Mouse (Mus musculus) thymus, postnatal 25 days (tissue): Measurements from ENCODE around the gene Dner.

ENCODE experiments used
- DNase-seq: peaks from one replicate; pipeline ENCODE4 v3.0.0; 2022

Gene Dner

GRCm38 (mm10) chr1:84437565-84437964, 258.5 kb downstream of the Dner start:
- DNase-seq, result no peak

GRCm38 (mm10) chr1:84436281-84436680, 259.7 kb downstream of the Dner start:
- no peak for DNase-seq

- DNase-seq, result no peak
These were observed 262.6 kb downstream of the Dner start for GRCm38 (mm10) chr1:84433291-84433980.

- no peak for DNase-seq
These were observed 263.7 kb downstream of the Dner start for GRCm38 (mm10) chr1:84432311-84432710.

GRCm38 (mm10) chr1:84428331-84428730, 267.7 kb downstream of the Dner start:
- DNase-seq, result no peak

- no peak for DNase-seq
These were observed 268.3 kb downstream of the Dner start for GRCm38 (mm10) chr1:84427757-84428156.

GRCm38 (mm10) chr1:84426679-84427078, 269.3 kb downstream of the Dner start:
- DNase-seq, result no peak

- no peak for DNase-seq
These were observed 273.1 kb downstream of the Dner start for GRCm38 (mm10) chr1:84422881-84423280.

GRCm38 (mm10) chr1:84421845-84422244, 274.2 kb downstream of the Dner start:
- DNase-seq, result no peak

GRCm38 (mm10) chr1:84419416-84419815, 276.6 kb downstream of the Dner start:
- DNase-seq, result no peak

- no peak for DNase-seq
These were observed 277.5 kb downstream of the Dner start for GRCm38 (mm10) chr1:84418511-84418910.

GRCm38 (mm10) chr1:84417761-84418238, 278.2 kb downstream of the Dner start:
- no peak for DNase-seq

- no peak for DNase-seq
These were observed 278.7 kb downstream of the Dner start for GRCm38 (mm10) chr1:84417276-84417675.

GRCm38 (mm10) chr1:84414464-84414863, 281.6 kb downstream of the Dner start:
- no peak for DNase-seq

- DNase-seq, result no peak
These were observed 286.5 kb downstream of the Dner start for GRCm38 (mm10) chr1:84409514-84409913.

- no peak for DNase-seq
These were observed 287.1 kb downstream of the Dner start for GRCm38 (mm10) chr1:84408873-84409272.

GRCm38 (mm10) chr1:84406891-84407290, 289.1 kb downstream of the Dner start:
- no peak for DNase-seq

GRCm38 (mm10) chr1:84405551-84406290, 290.3 kb downstream of the Dner start:
- no peak for DNase-seq

GRCm38 (mm10) chr1:84404880-84405279, 291.1 kb downstream of the Dner start:
- DNase-seq, result no peak

GRCm38 (mm10) chr1:84402154-84402553, 293.9 kb downstream of the Dner start:
- DNase-seq, result no peak

- no peak for DNase-seq
These were observed 296.4 kb downstream of the Dner start for GRCm38 (mm10) chr1:84399671-84400070.

GRCm38 (mm10) chr1:84399118-84399517, 296.9 kb downstream of the Dner start:
- no peak for DNase-seq

GRCm38 (mm10) chr1:84396787-84397186, 299.2 kb downstream of the Dner start:
- no peak for DNase-seq

- no peak for DNase-seq
These were observed 300.1 kb downstream of the Dner start for GRCm38 (mm10) chr1:84395928-84396327.
